Mouse (Mus musculus): ENCODE measurements around the gene Capn9.

DNA sequence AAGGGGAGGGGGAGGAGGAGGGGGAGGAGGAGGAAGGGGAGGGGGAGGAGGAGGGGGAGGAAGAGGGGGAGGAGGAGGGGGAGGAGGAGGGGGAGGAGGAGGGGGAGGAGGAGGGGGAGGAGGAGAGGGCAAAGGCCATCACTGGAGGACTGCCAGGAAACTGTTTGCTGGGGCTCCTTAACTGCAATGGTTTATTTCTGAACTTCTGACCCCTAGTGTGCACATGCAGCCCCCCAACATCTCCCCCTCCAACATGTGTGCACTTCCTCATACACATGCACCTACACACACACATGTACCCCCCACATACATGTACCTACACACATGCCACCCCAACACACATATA, 3.5 kb upstream of the Capn9 start:
- TF ChIP-seq TAL1 (IDR thresholded peaks at IDR 0.05; ENCODE audit: low read length) = no peak
- no peak for TF ChIP-seq GATA1 (IDR thresholded peaks at IDR 0.05; ENCODE audit: low read length)

All from erythroblast, embryonic 14.5 days (primary cell).